Mouse (Mus musculus): Measurements from ENCODE around the gene Ntsr2.

GRCm38 (mm10) chr12:16698691-16699090 is 45.5 kb downstream of the Ntsr2 start:
- TF ChIP-seq CTCF (IDR thresholded peaks at IDR 0.05; ENCODE audit: borderline replicate concordance, control insufficient read depth, extremely low read depth, insufficient read depth, low read length, poor library complexity) (no peak), POLR2A (IDR thresholded peaks at IDR 0.05; ENCODE audit: control insufficient read depth, extremely low read depth, insufficient read depth, low read length, poor library complexity) (no peak)
